Mouse (Mus musculus): ENCODE data around the gene Tmem191c. TPM values are rescaled to one million over a fixed set of nuclear protein-coding genes. Genes with fewer than 3 reads are reported as not detected.

Tmem191c gene
- total RNA-seq, 2 experiments from 2014 or later: 1.3 to 1.7 TPM

DNA sequence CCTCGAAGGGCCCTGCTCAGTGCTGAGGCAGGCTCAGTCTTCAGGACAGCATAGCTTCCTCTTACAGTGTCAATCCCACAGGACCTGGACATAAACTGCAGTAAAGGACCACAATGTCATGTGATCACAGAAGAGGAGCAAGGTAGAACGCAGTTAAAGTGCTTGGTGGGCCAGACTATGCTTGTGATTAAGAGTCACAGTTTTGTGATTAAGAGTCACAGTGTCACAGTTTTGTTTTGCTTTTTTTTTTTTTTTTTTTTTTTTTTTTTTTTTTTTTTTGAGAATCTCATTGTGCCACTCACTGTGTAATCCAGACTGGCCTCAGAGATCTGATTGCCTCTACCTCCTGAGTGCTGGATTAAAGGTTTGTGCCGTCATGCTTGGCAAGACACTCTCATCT is 9.8 kb upstream of the Tmem191c start:
- DNase-seq: no peak

DNA sequence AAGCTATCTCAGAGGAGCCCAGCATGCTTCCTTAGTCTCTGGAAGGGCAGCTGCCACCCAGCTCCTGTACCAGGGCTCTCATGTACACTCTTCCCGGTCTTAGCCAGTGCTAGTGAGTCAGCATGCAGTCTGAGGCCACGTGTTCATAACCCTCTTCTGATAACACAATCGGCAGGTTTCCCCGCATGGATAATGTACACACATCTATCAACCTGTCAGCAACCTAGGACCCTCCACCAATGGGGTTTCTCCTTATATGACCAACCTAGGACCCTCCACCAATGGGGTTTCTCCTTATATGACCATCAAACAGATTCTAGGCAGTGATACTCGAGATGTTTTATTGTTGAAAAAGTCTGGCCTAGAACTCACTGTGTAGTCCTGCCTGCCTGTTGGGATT is 7.9 kb upstream of the Tmem191c start:
- DNase-seq: no peak

DNA sequence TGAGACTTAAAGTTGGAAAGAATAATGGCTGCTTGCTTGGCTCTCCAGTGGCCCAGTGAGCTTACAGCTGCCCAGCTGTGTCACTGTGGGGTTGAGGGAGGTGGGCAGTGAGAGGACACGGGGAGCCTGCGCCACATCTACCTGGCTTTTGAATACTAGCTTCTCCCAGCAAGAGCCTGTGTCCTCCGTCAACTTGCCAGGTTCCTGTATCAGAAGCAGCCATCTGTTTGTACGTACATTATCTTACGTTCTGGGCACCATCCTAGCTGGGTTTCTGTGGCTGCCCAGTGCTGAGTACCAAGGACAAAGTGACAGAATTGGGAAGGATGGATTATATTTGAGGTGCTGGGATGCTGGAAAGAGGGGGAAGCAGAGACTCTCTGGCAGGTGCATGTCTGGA is 6.0 kb upstream of the Tmem191c start:
- no peak for DNase-seq

DNA sequence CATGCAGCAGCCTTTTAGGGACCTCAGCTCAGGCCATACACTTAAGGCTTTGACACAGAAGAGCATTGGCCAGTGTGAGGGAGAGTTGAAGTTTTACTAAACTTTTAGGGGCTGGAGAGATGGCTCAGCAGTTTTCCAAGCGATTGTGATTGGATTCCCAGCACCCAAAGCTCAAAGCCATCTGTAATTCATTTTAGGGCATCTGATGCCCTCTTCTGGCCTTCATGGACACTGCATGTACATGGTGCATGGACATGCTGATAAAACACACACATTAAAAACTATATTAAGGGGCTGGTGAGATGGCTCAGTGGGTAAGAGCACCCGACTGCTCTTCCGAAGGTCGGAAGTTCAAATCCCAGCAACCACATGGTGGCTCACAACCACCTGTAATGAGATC is 4.8 kb upstream of the Tmem191c start:
- no peak for DNase-seq

DNA sequence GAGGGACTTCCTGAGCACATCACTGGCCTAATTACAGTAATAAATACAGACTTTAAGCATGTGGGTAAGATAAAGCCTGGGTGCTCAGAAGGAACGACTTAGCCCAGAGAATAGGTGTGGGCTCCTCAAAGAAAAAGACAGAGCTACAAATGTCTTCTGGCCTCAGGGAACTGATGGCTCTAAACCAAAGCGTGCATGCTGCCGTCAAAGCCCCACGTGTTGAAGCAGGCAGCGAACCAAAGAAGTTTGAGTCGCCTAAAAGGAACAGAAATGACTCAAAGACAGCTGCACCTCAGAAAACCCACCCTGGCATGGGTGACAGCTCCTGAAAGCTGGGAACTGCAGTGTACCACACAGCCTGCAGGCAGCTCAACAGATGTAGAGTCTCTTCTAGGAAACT is 4.0 kb upstream of the Tmem191c start:
- DNase-seq: no peak

DNA sequence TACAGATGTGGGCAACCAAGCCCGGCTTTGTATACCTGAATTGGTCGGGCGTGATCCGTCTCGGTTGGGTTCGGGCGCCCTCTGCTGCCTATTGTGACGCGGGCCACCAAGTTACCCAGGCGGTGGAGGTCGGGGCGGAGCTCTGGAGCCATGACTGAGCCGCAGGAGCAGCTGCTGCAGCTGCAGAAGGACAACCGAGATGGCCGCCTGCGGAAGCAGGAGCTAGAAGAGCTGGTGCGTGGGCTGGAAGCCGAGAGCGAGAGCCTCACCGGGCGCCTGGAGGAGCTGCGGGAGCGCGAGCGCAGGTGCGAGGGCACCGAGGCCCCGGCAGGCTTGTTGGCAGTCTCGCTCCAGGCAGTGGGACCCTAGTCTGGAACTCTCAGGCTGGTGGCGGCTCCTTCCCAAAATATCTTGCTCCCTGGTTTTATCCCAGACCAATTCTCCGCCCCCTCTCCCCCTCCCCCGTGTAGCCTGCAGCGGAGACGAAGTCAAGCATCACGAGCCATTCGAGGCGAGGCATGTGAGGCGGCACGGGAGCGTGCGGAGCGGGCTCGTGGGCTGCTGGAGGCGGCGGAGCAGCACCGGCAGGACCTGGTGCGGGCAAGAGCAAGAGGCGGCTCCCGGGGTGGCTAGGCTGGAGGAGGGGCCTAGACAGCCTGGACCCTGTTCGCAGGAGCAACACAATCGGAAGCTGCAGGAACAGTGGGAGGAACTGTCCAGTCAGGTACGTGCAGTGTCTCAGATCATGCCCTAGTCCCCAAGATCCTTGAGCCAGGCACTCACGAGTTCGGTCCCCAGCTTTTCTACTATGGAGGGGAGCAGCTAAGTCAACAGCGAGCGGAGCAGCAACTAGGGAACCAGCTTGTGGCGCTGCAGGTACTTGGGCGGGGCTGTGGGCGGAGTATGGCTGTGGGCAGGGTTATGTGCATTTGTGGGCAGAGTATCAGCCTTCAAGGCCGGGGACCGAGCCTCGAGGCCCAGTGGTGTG is 581 bp downstream of the Tmem191c start:
- peak; percentile 88 for DNase-seq

DNA sequence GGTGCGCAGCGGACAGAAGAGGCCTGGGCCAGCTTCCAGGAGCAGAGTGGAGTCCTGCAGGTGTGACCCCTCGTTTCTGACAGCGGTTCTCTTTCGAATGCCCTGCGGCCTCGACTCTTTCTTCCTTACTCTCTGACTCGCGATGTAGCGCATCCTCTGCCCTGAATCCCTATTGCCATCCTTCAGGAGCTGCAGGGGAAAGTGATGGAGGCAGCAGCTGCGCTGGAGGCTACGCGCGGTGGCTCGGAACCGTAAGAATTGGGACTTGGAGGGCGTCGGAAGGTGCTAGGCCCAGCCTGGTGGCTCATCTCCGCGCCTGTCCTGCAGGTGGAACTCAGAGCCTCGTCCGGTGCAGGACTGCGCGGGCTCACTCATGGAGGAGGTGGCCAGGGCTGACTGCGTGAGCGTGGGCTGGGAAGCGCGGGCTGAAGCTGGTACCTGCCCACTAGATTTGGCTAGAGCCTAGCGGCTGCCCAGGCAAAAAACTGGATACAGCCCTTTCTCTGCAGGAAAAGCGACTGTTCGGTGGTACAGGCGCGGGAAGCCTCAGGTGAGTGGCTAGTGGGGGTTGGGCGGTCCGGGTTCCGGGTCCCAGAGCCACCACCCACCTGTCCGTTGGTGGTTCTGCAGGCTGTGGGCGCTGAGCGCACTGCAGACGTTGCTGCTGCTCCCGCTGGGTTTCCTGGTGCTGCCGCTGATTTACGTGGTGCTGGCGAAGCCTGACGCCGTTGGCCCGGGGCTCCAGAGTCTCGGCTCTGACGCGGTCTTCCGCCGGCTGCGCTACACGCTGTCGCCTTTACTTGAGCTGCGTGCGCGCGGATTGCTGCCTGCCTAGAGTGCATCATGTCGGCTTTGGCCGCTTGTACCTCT is 1.7 kb downstream of the Tmem191c start:
- no peak for DNase-seq

DNA sequence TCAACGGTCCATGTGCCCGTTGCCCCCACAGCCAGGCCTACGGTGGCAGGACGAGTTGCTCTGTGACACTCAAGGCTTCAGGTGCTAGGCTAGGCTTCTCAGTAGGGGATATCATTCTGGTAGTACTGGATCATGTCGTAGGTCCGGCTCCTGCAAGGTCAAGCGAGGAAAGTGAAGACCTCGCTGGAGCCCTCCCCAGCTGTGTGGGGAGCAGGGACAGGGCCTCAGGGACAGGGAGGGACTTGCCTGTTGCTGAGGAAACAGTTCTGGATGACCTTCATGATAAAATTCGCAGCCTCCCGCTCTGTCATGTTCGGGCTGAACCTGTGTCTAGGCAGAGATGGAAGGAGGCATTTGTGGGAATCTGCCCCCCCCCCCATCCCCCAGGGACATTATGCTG is 4.6 kb downstream of the Tmem191c start:
- DNase-seq: no peak

DNA sequence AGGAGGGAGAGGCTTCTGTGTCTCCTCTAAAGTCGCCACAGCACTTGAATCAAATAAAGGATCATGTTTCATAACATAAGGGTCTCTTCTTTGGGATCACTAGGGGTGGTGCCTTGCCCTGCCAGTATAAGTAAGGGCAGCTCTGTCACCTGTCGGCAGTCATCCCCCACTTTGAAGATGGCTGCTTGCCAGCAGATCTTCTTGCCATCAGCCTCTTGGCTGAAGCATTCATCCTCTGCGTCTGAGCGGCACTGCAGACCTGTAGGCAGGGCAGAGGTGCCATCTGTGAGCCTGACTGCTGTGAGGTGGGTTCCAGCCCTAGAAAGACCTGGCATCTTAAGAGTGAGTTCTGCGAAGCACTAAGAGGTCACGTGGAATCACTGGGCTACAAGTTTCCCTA is 7.3 kb downstream of the Tmem191c start:
- no peak for DNase-seq

DNA sequence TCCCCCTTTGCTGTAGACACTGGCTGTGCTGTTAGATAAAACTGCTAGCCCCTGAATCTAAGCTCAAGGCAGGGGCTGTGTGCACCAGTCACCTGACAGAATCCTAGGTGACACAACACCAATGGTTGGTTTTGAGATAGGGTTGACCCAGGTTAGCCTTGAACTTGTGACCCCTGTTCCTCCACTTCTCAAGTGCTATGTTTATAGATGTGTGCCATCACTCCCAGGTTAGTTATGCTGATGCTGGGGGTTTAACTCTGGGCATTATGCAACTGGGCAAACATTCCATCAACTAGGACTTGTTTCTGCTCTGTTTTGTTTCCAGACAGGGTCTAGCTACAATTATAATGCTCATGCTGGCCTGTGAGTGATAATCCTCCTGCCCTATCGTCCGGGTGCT is 11.2 kb downstream of the Tmem191c start:
- DNase-seq: no peak

DNA sequence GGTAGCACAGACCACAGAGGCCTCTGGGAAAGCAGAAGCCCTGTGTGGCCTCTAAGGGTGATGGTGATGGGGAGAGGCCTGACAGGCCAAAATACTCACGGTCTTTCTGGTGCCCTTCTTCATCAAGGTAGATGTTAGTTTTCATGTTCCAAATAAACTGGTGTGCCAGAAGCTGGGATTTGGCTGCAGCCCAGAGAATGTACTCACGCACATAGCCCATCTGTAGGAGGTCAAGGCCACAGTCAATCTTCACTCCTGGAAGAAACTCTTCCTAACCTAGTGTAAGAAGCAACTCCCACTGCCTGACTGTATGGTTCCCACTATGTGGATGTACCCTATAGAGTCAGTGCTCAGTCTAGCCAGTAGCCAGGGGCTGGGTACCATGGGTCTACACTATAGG is 15.1 kb downstream of the Tmem191c start:
- no peak for DNase-seq

DNA sequence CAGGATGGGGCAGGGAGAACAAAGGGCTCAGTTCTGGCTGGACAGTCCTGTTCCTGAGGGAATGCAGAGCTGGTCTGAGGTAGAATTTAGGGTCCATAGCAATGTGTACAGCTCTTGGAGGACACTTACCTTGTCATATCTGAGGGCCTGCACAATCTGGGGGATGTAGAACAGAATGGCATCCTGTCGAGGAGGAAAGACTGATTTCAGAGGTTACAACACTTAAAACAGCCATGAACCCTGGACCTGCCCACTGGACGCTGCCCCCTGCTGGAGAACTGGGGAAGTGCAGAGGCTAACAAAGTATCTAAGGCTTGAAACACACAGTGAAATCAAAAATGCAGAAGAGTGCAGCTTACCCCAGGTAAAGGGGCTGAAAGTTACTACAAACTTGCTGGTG is 16.9 kb downstream of the Tmem191c start:
- peak; percentile 15 for DNase-seq

DNA sequence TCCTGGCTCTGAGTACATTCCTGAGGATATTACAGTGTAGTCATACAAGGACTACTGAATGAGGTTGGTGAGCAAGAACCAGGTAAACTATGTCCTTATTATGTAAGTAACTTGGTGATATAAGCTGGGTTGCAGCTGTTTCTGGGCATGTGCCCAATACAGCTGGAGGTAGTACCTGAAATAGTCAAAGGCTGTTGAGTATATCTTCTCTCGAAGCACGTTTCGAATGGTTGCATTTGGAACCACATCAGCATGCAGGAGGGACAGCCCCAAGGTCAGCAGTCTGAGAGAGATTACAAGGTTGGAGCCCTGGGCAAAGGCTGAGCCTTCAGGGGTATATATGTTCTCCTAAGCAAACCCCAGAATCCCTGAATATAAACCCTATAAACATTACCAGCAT is 24.9 kb downstream of the Tmem191c start:
- no peak for DNase-seq

DNA sequence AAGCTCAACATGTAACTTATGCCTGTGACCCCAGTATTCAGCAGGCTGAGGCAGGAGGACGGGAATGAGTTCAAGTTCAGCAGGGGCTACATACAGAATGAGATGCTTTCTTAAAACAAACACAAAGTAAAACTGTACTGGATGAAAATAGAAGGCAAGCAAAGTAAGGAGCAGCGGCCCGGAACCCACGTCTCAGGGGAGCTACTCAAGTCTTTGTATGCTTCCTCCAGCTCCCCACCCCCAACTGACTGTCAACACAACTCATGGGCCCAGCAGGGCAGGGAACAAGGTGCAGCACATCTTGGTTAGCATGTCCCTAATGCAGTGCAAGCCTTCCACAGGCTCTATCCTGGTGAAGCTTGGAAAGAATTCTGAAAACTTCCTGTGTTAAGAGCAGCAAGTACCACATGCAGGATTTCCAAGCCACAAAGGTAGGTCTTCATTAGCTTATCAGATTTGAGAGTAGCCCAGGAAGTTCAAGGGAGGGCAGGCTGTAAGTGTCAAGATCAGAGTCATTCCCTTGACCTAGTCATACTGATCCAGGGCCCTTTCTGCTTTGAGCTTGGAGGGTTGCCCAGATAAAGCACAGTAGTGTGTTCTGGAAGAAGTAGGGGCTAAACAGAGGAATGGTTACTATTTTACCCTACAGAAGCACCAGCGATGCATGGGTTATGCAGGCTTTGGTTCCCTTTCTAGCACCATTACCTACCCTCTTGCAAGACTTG is 27.8 kb downstream of the Tmem191c start:
- DNase-seq: no peak

DNA sequence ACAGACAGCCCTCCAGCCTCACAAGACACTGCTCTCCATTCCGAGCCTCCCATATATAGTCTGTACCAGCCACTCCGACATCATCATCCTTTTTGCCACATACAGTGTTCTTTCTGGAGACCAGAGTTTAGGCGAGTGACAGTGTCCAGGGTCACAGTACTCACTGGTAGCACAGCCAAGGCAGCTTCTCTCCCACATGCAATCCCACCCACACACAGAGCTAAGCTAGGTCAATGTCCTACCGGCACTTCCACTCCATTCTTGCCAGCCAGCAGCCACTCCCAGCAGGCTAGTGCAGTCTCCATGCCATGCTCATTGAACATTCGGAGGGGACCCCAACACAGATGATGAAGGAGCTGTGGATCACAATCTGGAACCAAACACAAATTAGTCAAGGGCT is 31.6 kb downstream of the Tmem191c start:
- DNase-seq: no peak

DNA sequence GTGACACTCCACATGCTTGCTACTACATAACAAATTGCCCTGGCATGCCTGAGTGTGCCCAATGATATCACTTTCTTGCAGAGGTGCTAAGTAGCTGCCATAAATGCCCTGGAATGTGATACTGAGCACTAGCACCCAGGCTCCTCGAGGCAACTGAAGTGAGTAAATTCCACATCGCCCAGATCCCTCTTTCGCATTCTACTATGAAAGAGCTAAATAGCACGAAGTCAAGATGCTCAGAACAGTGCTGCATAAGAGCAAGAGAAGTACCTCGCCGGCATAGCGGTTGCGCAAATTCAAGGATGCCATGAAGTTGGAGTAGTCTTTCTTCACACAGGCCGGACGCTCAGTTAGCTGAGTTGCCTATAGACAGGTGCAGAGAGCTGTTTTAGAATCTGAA is 33.2 kb downstream of the Tmem191c start:
- DNase-seq: no peak

DNA sequence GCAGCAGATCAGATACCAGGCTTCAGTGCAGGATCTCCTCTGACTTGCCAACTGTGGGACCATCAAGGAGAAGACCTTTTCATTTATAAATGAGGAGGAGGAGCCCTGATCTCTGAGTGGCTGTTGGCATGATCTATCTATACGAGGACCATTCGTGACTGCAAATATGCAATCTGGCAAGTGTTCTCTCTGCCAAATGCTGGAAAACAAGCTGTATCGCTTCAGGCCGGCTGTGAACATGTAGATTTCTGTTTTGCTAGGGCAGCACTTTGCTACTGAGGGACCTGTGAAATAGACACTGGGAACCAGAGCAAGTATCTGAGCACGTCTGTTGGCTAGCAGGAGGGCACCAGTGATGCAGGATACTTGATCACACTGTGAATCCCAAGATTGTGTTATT is 36.7 kb downstream of the Tmem191c start:
- no peak for DNase-seq

DNA sequence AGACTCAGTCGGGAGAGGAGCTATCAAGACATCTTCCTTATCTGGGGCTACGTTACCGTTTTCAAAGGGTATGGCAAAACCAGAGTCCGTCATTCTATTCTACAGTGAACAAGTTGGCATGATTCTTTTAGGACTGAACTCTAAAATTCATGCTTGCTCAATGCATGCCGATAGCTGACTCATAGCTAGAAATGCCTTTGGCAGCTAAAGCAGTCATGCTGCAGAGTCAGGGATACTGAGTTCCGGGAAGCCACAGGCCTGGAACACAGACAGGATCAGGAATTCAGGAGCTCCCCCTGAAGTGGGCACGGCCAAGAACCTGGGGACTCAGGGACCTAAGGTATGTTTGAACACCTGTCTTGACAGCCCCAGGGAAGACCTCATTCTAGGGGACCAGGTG is 40.7 kb downstream of the Tmem191c start:
- DNase-seq: no peak

DNA sequence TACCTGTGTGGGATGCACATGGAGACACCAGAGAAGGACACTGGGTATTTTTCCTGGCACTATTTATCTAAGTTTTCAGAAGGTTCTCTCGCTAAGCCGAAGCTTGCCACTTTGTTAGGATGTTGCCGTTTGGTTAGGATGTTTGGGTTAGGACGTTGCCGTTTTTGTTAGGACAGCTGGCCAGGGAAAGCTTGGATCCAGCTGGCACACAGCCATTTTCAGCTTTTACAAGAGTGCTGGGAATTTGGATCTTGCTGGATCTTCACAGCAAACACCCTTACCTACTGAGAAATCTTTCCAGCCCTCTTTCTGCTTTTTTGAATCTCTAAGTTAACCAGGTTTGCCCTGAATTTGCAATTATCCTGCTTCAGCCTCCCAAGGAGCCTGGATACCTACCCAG is 45.6 kb downstream of the Tmem191c start:
- no peak for DNase-seq

DNA sequence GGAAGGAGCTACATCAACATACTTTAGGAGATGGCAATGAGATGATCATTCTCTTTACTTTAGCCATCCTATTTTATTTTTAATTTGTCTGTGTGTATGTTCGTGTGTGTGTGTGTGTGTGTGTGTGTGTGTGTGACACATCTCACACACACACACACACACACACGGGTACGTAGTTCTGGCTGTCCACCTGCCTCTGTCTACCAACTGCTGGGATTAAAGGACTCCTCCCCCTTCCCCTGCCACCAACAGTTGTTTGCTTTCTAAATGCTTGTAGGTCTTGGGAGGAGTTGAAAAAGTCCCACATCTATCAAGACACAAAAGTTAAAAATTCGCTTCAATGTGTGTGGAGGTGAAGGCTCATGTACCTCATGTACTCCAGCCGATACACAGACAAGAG is 48.9 kb downstream of the Tmem191c start:
- DNase-seq: no peak

DNA sequence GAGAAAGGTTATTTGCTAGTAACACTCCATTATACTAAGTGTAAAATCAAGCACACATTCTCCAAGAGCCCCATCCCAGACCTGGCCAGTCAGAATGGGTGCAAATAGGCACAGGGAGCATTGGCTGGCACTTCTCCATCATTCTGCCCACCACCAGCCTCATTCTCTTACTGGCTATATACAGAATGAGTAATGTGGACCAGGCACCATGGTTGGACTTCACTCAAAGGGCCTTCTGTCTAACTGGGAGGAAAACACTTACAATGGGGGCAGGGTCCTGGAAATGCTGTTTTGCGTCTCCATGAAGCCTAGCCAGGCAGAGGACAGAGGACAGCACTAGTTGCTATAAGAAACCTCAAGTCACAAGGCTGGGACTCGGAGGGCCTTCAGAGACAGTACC is 50.2 kb downstream of the Tmem191c start:
- DNase-seq: no peak

DNA sequence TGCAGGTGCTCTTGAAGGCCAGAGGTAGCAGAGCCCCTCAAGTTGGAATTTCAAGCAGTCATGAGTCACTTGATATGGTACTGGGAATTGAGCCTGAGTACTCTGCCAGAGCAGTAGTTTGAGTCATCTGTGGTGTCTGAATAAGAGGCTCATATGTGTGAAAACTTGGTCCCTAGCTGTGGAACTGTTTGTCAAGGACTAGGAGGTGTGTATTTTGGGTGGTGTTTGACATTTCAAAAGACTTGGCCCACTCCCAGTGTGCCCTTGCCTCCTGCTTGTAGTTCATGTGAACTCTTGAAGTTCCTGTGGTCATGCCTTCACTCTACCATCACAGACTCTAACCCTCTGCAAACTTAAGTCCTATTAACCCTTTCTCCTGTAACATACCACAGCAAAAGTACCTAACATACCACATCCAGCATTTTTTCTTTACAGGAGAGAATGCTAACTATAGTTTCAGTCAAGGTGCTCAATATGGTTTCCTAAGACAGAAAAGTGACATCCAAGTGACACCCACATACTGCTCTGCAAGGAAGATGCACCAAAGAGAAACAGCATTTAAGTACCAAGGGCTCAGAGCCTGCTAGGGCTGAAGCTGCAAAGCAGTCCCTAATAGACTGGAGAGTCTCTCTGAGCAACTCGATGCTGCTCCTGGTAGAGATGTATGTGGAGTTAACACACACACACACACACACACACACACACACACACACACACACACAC is 54.1 kb downstream of the Tmem191c start:
- DNase-seq: no peak

Data from gastrocnemius, postnatal 25 days (tissue).